Mouse (Mus musculus) brain, embryonic 14.5 days (tissue): ENCODE measurements around the gene Pcnx.

ENCODE experiments used
- CTCF ChIP-seq: fragments of 200-500 bp; IDR thresholded peaks from 2 replicates; pipeline ENCODE4 v1.5.1; 2012; ENCODE audit warnings: inconsistent platforms, mild to moderate bottlenecking, moderate library complexity, borderline replicate concordance; ENCODE audit not compliant: insufficient read depth, insufficient read length; ENCODE audit errors: extremely low read depth
- POLR2A ChIP-seq: fragments of 200-500 bp; IDR thresholded peaks from 2 replicates; pipeline ENCODE4 v1.6.1; 2012; ENCODE audit warnings: mild to moderate bottlenecking, inconsistent platforms, borderline replicate concordance; ENCODE audit not compliant: poor library complexity, insufficient read depth, insufficient read length, severe bottlenecking; ENCODE audit errors: extremely low read depth

GRCm38 (mm10) chr12:81853543-81853942, 6.3 kb upstream of the Pcnx start:
- TF ChIP-seq POLR2A (no peak), CTCF (no peak)
